Mouse (Mus musculus) layer of hippocampus, adult 2 months (tissue): Measurements from ENCODE around the gene Baz1a. TPM values are rescaled to one million over a fixed set of nuclear protein-coding genes. Genes with fewer than 3 reads are reported as not detected.
"Not testable (repeated sequence)": the region's sequence is repeated elsewhere in the genome, so short reads cannot be mapped to it uniquely, and the experiment has no call there.

Experiments
- DNase-seq, 2 experiments: peaks; one replicate each; pipeline ENCODE4 v3.0.0; 2022; ENCODE audit warnings: low spot score in 2 of 2
- H3K27ac ChIP-seq: fragments of 200-600 bp; 2 replicates; pipeline ENCODE4 v1.8.1; 2022
- H3K4me3 ChIP-seq: fragments of 200-600 bp; 2 replicates; pipeline ENCODE4 v1.8.1; 2022; ENCODE audit warnings: mild to moderate bottlenecking
- CTCF ChIP-seq: fragments of 200-600 bp; conservative IDR thresholded peaks from 2 replicates; pipeline ENCODE4 v1.8.1; 2022; ENCODE audit warnings: antibody characterized with exemption, mild to moderate bottlenecking, moderate library complexity
- total RNA-seq, 2 experiments: library from RNA; stranded (reverse); gene quantifications; 2 replicates each; pipeline ENCODE4 v1.2.3; 2021

Baz1a gene
- total RNA-seq, 2 experiments from 2014 or later, result 1.4 to 1.8 TPM

GRCm38 (mm10) chr12:55041011-55041410, 26.9 kb upstream of the Baz1a start:
- Histone ChIP-seq H3K4me3 (no peak overlapping the region), H3K27ac (no peak overlapping the region)
- DNase-seq, result no peak
- TF ChIP-seq CTCF, result no peak

GRCm38 (mm10) chr12:55027088-55027487, 12.9 kb upstream of the Baz1a start:
- TF ChIP-seq CTCF, result no peak
- no peak overlapping the region for H3K4me3 ChIP-seq
- H3K27ac ChIP-seq, result no peak overlapping the region
- no peak for DNase-seq

GRCm38 (mm10) chr12:55023284-55023683, 9.1 kb upstream of the Baz1a start:
- H3K27ac ChIP-seq, result no peak overlapping the region
- no peak for TF ChIP-seq CTCF
- no peak for DNase-seq
- H3K4me3 ChIP-seq, result no peak overlapping the region

GRCm38 (mm10) chr12:55019421-55019877, 5.3 kb upstream of the Baz1a start:
- Histone ChIP-seq H3K4me3 (no peak overlapping the region), H3K27ac (no peak overlapping the region)
- no peak for TF ChIP-seq CTCF
- DNase-seq, result no peak

- no peak for TF ChIP-seq CTCF
- no peak for DNase-seq
- H3K4me3 ChIP-seq, result no peak overlapping the region
- no peak overlapping the region for H3K27ac ChIP-seq
These were observed 3.1 kb upstream of the Baz1a start for GRCm38 (mm10) chr12:55017119-55017721.

- H3K4me3 ChIP-seq, result no peak overlapping the region
- no peak for TF ChIP-seq CTCF
- no peak overlapping the region for H3K27ac ChIP-seq
- no peak for DNase-seq
These were observed 2.4 kb upstream of the Baz1a start for GRCm38 (mm10) chr12:55016339-55017118.

GRCm38 (mm10) chr12:55015428-55015827, 1.3 kb upstream of the Baz1a start:
- Histone ChIP-seq H3K27ac (no peak overlapping the region), H3K4me3 (no peak overlapping the region)
- DNase-seq, result no peak
- TF ChIP-seq CTCF, result no peak

- Histone ChIP-seq H3K27ac (no peak overlapping the region), H3K4me3 (no peak overlapping the region)
- no peak for DNase-seq
- no peak for TF ChIP-seq CTCF
These were observed 1.1 kb downstream of the Baz1a start for GRCm38 (mm10) chr12:55013031-55013430.

GRCm38 (mm10) chr12:55007361-55008008, 6.7 kb downstream of the Baz1a start:
- Histone ChIP-seq H3K27ac (no peak overlapping the region), H3K4me3 (no peak overlapping the region)
- no peak for DNase-seq
- TF ChIP-seq CTCF, result no peak

- no peak for TF ChIP-seq CTCF
- DNase-seq, result no peak
- H3K27ac ChIP-seq, result no peak overlapping the region
- H3K4me3 ChIP-seq, result no peak overlapping the region
These were observed 8.1 kb downstream of the Baz1a start for GRCm38 (mm10) chr12:55006071-55006470.

- Histone ChIP-seq H3K27ac (no peak overlapping the region), H3K4me3 (no peak overlapping the region)
- TF ChIP-seq CTCF, result no peak
- DNase-seq, result no peak
These were observed 9.8 kb downstream of the Baz1a start for GRCm38 (mm10) chr12:55004396-55004795.

- TF ChIP-seq CTCF, result no peak
- no peak overlapping the region for H3K27ac ChIP-seq
- H3K4me3 ChIP-seq, result no peak overlapping the region
- no peak for DNase-seq
These were observed 10.3 kb downstream of the Baz1a start for GRCm38 (mm10) chr12:55003843-55004242.

GRCm38 (mm10) chr12:55002532-55002931, 11.6 kb downstream of the Baz1a start:
- H3K27ac ChIP-seq, H3K4me3 ChIP-seq, DNase-seq: not testable (repeated sequence)
